Mouse (Mus musculus): Measurements from ENCODE around the gene Snrnp25.

Snrnp25 gene

DNA sequence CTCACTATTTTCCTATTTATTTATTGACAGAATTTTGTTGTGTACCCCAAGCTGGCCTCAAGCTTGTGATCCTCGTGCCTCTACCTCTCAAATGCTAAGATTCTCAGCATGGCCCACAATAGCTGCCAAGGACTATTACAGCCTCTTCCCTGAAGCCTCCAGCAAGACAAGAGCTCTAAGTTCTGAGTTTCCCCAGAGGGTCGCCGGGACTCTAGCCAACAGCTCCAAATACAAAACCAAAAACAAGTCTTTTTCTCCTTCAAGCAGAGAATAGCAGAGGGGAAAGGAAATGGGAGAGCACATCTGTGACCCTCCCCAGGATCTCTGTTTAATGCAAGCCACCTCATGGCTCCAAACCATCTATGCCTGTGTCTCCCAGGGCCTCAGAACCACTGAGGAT is 38.8 kb downstream of the Snrnp25 start:
- DNase-seq (ENCODE audit: low read depth, low spot score): no peak

DNA sequence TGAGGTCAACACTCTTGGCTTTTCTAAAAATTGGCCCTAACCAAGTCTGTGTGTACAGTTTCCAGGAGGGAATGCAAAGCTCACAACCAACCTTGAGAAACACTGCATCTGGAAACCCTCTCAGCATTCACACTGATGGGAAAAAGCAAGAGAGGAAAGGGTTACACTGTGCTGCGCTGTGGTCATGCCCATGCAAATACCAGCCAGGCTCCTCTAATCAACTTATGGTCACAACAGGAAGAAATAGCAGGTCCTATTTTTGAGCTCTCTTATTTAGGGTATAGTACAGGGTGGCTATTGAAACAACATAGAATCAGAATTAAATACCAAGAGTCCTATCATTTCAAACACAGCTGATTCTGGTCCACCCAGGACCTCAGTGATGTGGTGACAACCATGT is 39.4 kb downstream of the Snrnp25 start:
- DNase-seq (ENCODE audit: low read depth, low spot score): no peak

DNA sequence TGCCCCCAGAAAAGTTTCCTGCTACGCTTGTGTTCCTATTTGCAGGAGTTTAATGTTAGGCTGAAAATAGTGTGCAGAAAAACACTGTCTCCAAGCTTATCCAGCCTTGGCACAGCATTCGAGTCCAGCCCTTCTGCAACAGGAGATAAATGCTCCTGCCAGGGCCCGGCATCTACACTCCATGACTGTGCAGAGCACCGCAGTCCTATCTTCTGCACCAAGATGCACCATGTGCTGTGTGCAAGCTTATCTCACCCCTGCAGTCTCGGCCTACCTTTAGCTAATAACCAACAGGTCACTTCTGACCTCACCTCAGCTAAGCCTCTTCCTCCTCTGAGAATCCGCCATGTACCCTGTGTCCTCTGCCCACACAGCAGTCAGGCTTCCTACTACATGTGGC is 40.4 kb downstream of the Snrnp25 start:
- no peak for DNase-seq (ENCODE audit: low read depth, low spot score)

DNA sequence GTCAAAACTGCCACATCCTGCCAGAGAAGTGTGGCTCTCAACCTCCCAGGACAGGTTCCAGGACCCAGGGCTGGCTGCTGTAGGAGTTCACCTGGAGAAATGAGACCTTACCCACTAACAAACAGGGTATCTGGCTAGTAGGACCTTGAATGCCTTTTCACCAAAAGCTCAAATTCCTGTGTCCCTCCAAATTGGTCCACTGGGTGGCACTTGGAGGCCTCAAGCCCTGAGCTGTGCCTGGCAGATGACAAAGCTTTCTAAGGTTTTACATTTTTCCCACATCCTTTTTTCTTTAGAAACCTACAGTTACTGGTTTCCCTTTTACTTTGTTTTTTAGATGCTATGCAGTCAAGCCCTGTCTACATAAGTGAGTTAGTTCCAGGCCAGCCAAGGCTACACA is 41.9 kb downstream of the Snrnp25 start:
- no peak for DNase-seq (ENCODE audit: low read depth, low spot score)

DNA sequence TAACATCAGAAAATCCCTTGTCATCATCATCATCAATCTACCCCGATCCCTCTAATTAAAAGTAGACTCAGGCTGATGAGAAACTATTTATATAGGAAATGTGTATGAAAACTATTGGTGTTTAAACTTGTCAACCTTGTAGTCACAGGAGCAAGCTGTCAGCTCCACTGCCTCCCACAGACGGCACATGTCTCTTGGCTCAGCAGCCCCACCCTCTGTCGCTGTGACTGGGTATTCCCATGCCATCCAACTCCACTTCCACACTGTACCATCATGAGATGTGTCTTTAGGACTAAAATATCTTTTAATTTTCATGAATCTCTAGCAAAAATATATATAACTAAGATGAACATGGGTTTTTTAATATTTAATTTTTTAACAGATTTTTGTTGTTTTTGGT is 43.1 kb downstream of the Snrnp25 start:
- DNase-seq (ENCODE audit: low read depth, low spot score): no peak

DNA sequence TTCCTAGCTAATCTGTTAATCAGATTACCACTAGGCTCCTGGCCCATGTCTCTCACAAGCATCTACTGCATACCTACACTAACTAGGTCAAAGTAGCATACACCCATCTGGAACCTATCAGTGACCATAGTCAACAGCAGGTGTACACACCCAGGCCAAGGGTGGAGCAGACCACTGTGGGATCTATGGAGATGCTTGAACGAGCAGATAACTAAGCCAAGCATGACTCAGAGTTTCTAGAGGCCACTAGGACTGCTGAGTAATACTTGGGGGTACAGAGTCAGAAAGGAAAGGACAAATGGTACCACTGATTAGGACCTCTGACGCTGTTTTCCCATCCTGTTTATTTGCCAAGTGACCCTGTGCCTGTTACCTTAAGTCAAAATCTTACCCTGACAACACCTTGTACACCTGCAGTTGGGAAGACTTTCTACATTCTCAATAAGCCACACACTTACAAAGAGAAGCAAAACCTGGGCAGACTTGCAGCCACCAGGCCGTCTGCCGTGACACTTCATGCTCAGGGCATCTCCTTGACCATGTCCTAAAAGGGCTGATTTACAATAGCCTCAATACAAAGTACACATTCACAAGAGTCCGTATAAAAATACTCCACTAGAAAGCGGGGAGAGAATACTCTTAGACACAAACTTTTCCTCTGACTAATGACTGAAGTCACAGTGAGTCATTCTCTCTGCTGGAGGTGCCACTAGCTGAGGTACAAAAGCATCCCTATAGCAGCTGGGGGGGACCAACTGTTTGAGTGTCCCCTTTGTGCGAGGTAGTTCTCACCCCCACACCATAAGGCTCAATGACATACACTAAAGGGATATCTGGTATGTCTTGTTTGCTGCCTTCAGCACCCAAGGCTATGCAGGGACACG is 45.9 kb downstream of the Snrnp25 start:
- DNase-seq (ENCODE audit: low read depth, low spot score): no peak

DNA sequence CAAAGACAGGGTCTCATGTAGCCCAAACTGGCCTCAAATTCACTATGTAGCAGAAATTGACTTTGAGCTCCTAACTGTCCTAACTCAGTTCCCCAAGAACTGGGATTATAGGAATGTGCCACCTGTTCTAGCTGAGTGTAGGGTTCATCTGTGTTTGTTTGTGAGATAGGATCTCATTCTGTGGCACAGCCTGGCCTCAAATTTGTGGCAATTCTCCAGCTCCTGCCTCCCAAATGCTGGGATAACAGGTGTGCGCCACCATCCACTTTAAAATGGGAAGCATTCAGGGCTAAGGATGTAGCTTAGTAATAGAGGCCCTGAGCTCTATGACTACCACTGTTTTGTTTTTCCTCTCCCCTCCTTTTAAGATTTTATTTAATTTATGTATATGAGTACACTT is 47.9 kb downstream of the Snrnp25 start:
- no peak for DNase-seq (ENCODE audit: low read depth, low spot score)

DNA sequence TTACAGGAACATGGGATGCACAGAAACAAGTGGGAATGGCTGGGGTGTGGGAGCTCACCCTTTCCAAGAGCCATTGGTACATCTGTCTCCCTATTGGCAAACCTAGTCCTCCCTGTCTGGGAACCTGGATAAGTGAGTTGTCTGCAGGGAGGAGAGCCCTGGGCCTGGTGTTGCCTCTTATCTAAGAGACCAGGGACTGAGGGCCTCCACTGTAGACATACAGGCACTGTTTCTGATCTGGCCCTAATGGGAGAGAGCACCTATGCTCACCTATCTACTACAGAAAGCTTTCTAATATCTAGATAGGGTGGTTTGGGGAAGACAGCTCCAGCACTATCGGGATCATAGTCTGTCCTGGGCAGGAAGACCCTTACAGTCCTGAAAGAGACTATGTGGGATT is 50.9 kb downstream of the Snrnp25 start:
- no peak for DNase-seq (ENCODE audit: low read depth, low spot score)

DNA sequence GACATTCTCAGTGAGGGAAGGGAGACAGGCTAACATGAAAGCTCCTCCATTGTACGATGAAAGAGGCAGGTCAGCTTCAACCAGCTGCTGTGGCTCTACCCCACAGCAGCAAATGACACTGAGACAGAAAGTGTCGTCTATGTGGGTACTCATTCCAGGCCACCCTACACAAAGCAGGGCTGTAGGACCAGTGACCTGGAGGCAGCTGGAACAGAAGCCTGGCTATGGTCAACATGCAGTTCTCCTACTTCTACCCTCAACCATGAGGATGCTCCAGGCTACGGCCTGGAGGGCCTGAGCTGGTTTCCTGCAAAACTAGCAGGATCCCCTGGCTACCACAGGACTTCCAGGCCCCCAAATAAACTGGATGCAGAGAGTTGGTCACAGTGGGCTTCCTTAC is 51.4 kb downstream of the Snrnp25 start:
- no peak for DNase-seq (ENCODE audit: low read depth, low spot score)

All from brain, embryonic 18.5 days (tissue).